Mouse (Mus musculus) kidney, postnatal 0 days (tissue): ENCODE results near the gene Nckap1l. TPM values are rescaled to one million over a fixed set of nuclear protein-coding genes. Genes with fewer than 3 reads are reported as not detected.

ENCODE experiments used
- ATAC-seq: fragments of 200-750 bp; cut with Nextera tagmentation; replicated peaks from 2 replicates; pipeline ENCODE4 v1.8.0; 2017; ENCODE audit warnings: low read depth, moderate number of reproducible peaks, moderate TSS enrichment, moderate library complexity; ENCODE audit not compliant: low FRiP score
- DNase-seq: peaks from one replicate; pipeline ENCODE4 v3.0.0-alpha.2; 2016; ENCODE audit warnings: low spot score
- H3K27ac ChIP-seq: fragments of 300-500 bp; sonication (generic); 2 replicates; pipeline ENCODE4 v1.5.1; 2014; ENCODE audit warnings: mild to moderate bottlenecking
- H3K27me3 ChIP-seq: fragments of 300-500 bp; sonication (generic); 2 replicates; pipeline ENCODE4 v1.6.1; 2014; ENCODE audit warnings: low read length, mixed read lengths; ENCODE audit not compliant: insufficient read depth
- H3K36me3 ChIP-seq: fragments of 300-500 bp; sonication (generic); 2 replicates; pipeline ENCODE4 v1.6.1; 2014; ENCODE audit warnings: low read length, mixed read lengths; ENCODE audit not compliant: insufficient read depth
- H3K4me1 ChIP-seq: fragments of 300-500 bp; sonication (generic); replicated peaks from 2 replicates; pipeline ENCODE4 v1.6.1; 2014; ENCODE audit warnings: antibody characterized with exemption, low read length, mixed read lengths; ENCODE audit not compliant: insufficient read depth
- H3K4me2 ChIP-seq: fragments of 300-500 bp; sonication (generic); 2 replicates; pipeline ENCODE4 v1.6.1; 2014; ENCODE audit warnings: mild to moderate bottlenecking, low read length, moderate library complexity, mixed read lengths
- H3K4me3 ChIP-seq: fragments of 300-500 bp; sonication (generic); replicated peaks from 2 replicates; pipeline ENCODE4 v1.5.1; 2014; ENCODE audit warnings: low read depth, low read length
- H3K9ac ChIP-seq: fragments of 300-500 bp; sonication (generic); 2 replicates; pipeline ENCODE4 v1.6.1; 2014; ENCODE audit warnings: low read depth, low read length
- H3K9me3 ChIP-seq: fragments of 300-500 bp; sonication (generic); replicated peaks from 2 replicates; pipeline ENCODE4 v1.6.1; 2016; ENCODE audit warnings: low read length, inconsistent platforms, mixed read lengths
- CTCF ChIP-seq: IDR thresholded peaks from 2 replicates; pipeline ENCODE4 v1.5.1; 2016; ENCODE audit warnings: antibody characterized with exemption, low read depth, mild to moderate bottlenecking, moderate library complexity
- WGBS: fragments of 180-500 bp; shearing (Covaris S2); extraction: QIAGEN DNeasy Blood & Tissue Kit; methylation state at CpG from one replicate; pipeline ENCODE4 v1.1.7; 2014; 5-methylcytosine and 5-hydroxymethylcytosine counted together
- polyA plus RNA-seq: library from polyadenylated mRNA; unstranded; fragments of >200 nt; fragmentation: Nextera tagmentation; extraction: Ambion mirVana; gene quantifications from 2 replicates; pipeline ENCODE4 v1.2.1, GENCODE M21; 2015

Gene Nckap1l
- polyA plus RNA-seq, 1 experiment from 2014 or later: 1.2 TPM

GRCm38 (mm10) chr15:103535030-103535429 is 81.4 kb downstream of the Nckap1l start:
- ATAC-seq (no peak), DNase-seq (no peak)
- Histone ChIP-seq H3K4me1 (peaks cover 9% of the 10 kb centered on the region), H3K9ac (no peak overlapping the region), H3K4me2 (no peak overlapping the region), H3K4me3 (no peak overlapping the region), H3K9me3 (no peaks in the 10 kb centered on the region), H3K36me3 (no peaks in the 10 kb centered on the region), H3K27ac (no peak overlapping the region), H3K27me3 (no peaks in the 10 kb centered on the region)
- 92% methylated on average over 2 of the region's 2 CpGs for WGBS
- TF ChIP-seq CTCF: no peak

DNA sequence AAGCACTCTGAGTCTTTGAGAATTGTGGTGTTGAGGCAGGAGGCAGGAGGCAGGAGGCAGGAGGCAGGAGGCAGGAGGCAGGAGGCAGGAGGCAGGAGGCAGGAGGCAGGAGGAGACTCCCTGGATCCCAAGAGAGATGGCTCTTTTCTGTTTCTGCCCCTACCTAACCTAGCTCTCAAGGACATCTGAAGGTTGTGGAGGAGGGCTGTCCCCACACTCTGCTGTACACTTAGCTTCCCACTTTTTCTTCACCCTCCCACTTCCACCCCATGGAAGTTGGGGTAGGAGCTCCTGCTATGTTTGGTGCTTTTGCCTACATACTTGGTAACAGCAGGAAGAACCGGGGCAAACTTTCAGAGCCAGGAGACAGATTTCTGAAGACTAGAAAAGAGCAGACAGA is 82.2 kb downstream of the Nckap1l start:
- H3K4me2 ChIP-seq: no peak overlapping the region
- ATAC-seq: no peak
- DNase-seq: no peak

GRCm38 (mm10) chr15:103536456-103536855 is 82.9 kb downstream of the Nckap1l start:
- Histone ChIP-seq H3K27me3 (no peaks in the 10 kb centered on the region), H3K36me3 (no peaks in the 10 kb centered on the region), H3K27ac (no peak overlapping the region), H3K4me2 (peak overlapping the region; percentile 92; the same call in 1 of the 2 replicates), H3K4me3 (no peak overlapping the region), H3K4me1 (peaks cover 9% of the 10 kb centered on the region), H3K9me3 (no peaks in the 10 kb centered on the region), H3K9ac (no peak overlapping the region)
- 43% methylated on average over 2 of the region's 2 CpGs for WGBS
- no peak for DNase-seq
- no peak for ATAC-seq
- TF ChIP-seq CTCF: no peak

More for the DNA sequence above, 82.2 kb downstream of the Nckap1l start:
- H3K4me3 ChIP-seq: no peak overlapping the region
- H3K27ac ChIP-seq: no peak overlapping the region
- WGBS: 63% methylated on average over 1 of the region's 1 CpGs
- H3K27me3 ChIP-seq: no peaks in the 10 kb centered on the region
- H3K4me1 ChIP-seq: peaks cover 9% of the 10 kb centered on the region
- no peak for TF ChIP-seq CTCF
- H3K9ac ChIP-seq: no peak overlapping the region
- no peaks in the 10 kb centered on the region for H3K36me3 ChIP-seq
- no peaks in the 10 kb centered on the region for H3K9me3 ChIP-seq

GRCm38 (mm10) chr15:103537011-103537821 is 83.6 kb downstream of the Nckap1l start:
- H3K4me1 ChIP-seq: peaks cover 9% of the 10 kb centered on the region
- peak; percentile 35 for ATAC-seq
- no peak for DNase-seq
- no peaks in the 10 kb centered on the region for H3K9me3 ChIP-seq
- peak overlapping the region; percentile 65 for H3K9ac ChIP-seq
- WGBS: 3% methylated on average over 35 of the region's 37 CpGs
- peak overlapping the region; percentile 25; the same call in 1 of the 2 replicates for H3K27ac ChIP-seq
- no peaks in the 10 kb centered on the region for H3K27me3 ChIP-seq
- no peaks in the 10 kb centered on the region for H3K36me3 ChIP-seq
- peak overlapping the region; percentile 92 for H3K4me2 ChIP-seq
- no peak for TF ChIP-seq CTCF
- peak overlapping the region; percentile 59 for H3K4me3 ChIP-seq

GRCm38 (mm10) chr15:103537822-103538213 is 84.2 kb downstream of the Nckap1l start, which contains the start of gene Ppp1r1a:
TSS of gene Ppp1r1a (minus strand) at chr15:103538003.
- H3K36me3 ChIP-seq: no peaks in the 10 kb centered on the region
- ATAC-seq: peak; percentile 71
- peak within 1 kb of the TSS; percentile 25; the same call in 1 of the 2 replicates for H3K27ac ChIP-seq

DNA sequence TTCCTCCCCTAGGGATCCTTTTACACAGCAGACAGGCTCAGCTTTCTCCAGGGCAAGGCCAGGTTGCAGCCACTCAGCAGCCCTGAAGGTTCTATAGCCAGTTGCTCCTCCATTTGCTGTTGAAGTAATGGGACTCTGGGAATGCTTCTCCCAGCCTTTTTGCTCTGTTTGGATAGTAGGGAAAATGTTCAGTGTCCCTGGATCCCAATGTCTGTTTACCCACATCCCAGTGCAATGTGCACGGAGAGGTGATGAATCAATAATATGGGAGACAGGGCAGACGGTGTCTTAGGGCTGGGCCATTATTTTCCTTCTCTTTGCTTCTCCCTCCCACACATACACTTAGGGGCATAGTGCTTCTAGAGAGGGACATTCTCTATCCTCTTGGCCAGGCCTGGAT is 85.7 kb downstream of the Nckap1l start:
- H3K27me3 ChIP-seq: no peaks in the 10 kb centered on the region
- no peak overlapping the region for H3K4me3 ChIP-seq
- DNase-seq: no peak
- H3K36me3 ChIP-seq: no peaks in the 10 kb centered on the region
- 32% methylated on average over 2 of the region's 2 CpGs for WGBS
- H3K4me1 ChIP-seq: peaks cover 12% of the 10 kb centered on the region
- no peak overlapping the region for H3K9ac ChIP-seq
- no peak for ATAC-seq
- H3K4me2 ChIP-seq: no peak overlapping the region; the same call in 1 of the 2 replicates
- no peak overlapping the region for H3K27ac ChIP-seq
- no peak for TF ChIP-seq CTCF
- no peaks in the 10 kb centered on the region for H3K9me3 ChIP-seq

More at GRCm38 (mm10) chr15:103537822-103538213, 84.2 kb downstream of the Nckap1l start, which contains the start of gene Ppp1r1a:
- Histone ChIP-seq H3K9ac (peak within 1 kb of the TSS; percentile 65), H3K4me3 (peak within 1 kb of the TSS; percentile 59), H3K4me1 (peaks cover 11% of the 10 kb centered on the region), H3K27me3 (no peaks in the 10 kb centered on the region), H3K9me3 (no peaks in the 10 kb centered on the region), H3K4me2 (peak within 1 kb of the TSS; percentile 92)
- under 1% methylated on average over 32 of the region's 36 CpGs for WGBS
- no peak for TF ChIP-seq CTCF
- DNase-seq: peak; percentile 71
